Mouse (Mus musculus): ENCODE measurements around the gene Cdk9. TPM values are rescaled to one million over a fixed set of nuclear protein-coding genes. Genes with fewer than 3 reads are reported as not detected.

Gene Cdk9
- total and polyA plus RNA-seq, 3 experiments = 31.7 to 129 (median 68.7) TPM

- TF ChIP-seq TAL1 (conservative IDR thresholded peaks at IDR 0.05; ENCODE audit: low read depth, low read length) (no peak), GATA1 (IDR thresholded peaks at IDR 0.05; ENCODE audit: borderline replicate concordance, low read length) (no peak), CTCF (IDR thresholded peaks at IDR 0.05; ENCODE audit: low read depth, low read length) (no peak), POLR2AphosphoS5 (IDR thresholded peaks at IDR 0.05; ENCODE audit: insufficient replicate concordance, low read depth, low read length) (no peak), GATA2 (IDR thresholded peaks at IDR 0.05; ENCODE audit: borderline replicate concordance, low read depth, low read length) (no peak)
- Histone ChIP-seq H3K36me3 (replicated peaks) (no peaks in the 10 kb centered on the region), H3K27me3 (ENCODE audit: insufficient read depth, low read length) (peaks cover 65% of the 10 kb centered on the region), H3K4me3 (ENCODE audit: low read depth, low read length) (no peak overlapping the region), H3K4me1 (ENCODE audit: insufficient read depth, low read depth, low read length) (peaks cover 25% of the 10 kb centered on the region), H3K9me3 (replicated peaks) (no peaks in the 10 kb centered on the region)
- DNase-seq (ENCODE audit: low spot score) = no peak
- ATAC-seq (ENCODE audit: extremely low read depth, insufficient number of reproducible peaks, low FRiP score, poor library complexity, severe bottlenecking) = no peak
Observed at GRCm38 (mm10) chr2:32722046-32722445, 9.2 kb upstream of the Cdk9 start.

DNA sequence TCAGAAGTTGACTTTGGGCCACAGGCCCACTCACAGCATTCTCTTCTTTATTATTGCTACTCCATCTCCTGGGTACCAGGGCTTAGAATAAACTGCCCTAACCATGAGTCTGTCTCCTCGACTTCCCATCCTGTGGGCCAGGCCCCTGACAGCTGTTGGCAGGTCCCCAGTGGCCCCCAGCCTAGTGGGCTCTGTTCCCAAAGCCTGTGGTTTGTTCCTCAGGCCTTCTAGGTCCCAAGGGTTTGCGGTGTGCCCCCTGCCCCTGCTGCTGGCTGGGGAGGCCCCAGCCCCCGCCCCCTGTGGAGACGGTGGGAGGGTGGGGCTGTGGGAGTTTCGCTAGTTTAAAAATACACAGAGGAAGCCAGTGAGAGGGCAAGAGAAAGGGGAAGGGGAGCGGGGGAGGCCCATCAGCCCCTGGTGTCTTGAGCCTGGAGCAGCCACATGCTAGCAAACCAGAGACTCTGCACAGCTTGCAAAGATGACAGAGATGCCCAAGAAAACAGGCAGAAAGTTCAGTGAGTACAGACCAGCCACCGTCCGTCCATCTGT, 7.9 kb upstream of the Cdk9 start, which contains the start of gene Sh2d3c:
TSS of gene Sh2d3c (plus strand) at position 375 of the 549 bp plus-strand sequence.
- Histone ChIP-seq H3K27me3 (ENCODE audit: insufficient read depth, low read length) (peaks cover 65% of the 10 kb centered on the region), H3K4me1 (ENCODE audit: insufficient read depth, low read depth, low read length) (peaks cover 23% of the 10 kb centered on the region), H3K36me3 (replicated peaks) (no peaks in the 10 kb centered on the region), H3K9me3 (replicated peaks) (no peaks in the 10 kb centered on the region), H3K4me3 (ENCODE audit: low read depth, low read length) (no peak within 1 kb of the TSS; the same call in 1 of the 2 replicates)
- no peak for ATAC-seq (ENCODE audit: extremely low read depth, insufficient number of reproducible peaks, low FRiP score, poor library complexity, severe bottlenecking)
- TF ChIP-seq CTCF (IDR thresholded peaks at IDR 0.05; ENCODE audit: low read depth, low read length) (no peak), GATA1 (IDR thresholded peaks at IDR 0.05; ENCODE audit: borderline replicate concordance, low read length) (no peak), POLR2AphosphoS5 (IDR thresholded peaks at IDR 0.05; ENCODE audit: insufficient replicate concordance, low read depth, low read length) (no peak), TAL1 (conservative IDR thresholded peaks at IDR 0.05; ENCODE audit: low read depth, low read length) (no peak), GATA2 (IDR thresholded peaks at IDR 0.05; ENCODE audit: borderline replicate concordance, low read depth, low read length) (no peak)
- no peak for DNase-seq (ENCODE audit: low spot score)

- DNase-seq (ENCODE audit: low spot score) (no peak), ATAC-seq (ENCODE audit: extremely low read depth, insufficient number of reproducible peaks, low FRiP score, poor library complexity, severe bottlenecking) (no peak)
- no peaks in the 10 kb centered on the region for H3K36me3 ChIP-seq (replicated peaks)
- H3K9me3 ChIP-seq (replicated peaks) = no peaks in the 10 kb centered on the region
- no peak overlapping the region for H3K4me3 ChIP-seq (ENCODE audit: low read depth, low read length)
- TF ChIP-seq CTCF (IDR thresholded peaks at IDR 0.05; ENCODE audit: low read depth, low read length) = no peak
- no peak for TF ChIP-seq GATA1 (IDR thresholded peaks at IDR 0.05; ENCODE audit: borderline replicate concordance, low read length)
- no peak for TF ChIP-seq TAL1 (conservative IDR thresholded peaks at IDR 0.05; ENCODE audit: low read depth, low read length)
- no peak for TF ChIP-seq GATA2 (IDR thresholded peaks at IDR 0.05; ENCODE audit: borderline replicate concordance, low read depth, low read length)
- TF ChIP-seq POLR2AphosphoS5 (IDR thresholded peaks at IDR 0.05; ENCODE audit: insufficient replicate concordance, low read depth, low read length) = no peak
- peaks cover 26% of the 10 kb centered on the region for H3K4me1 ChIP-seq (ENCODE audit: insufficient read depth, low read depth, low read length)
- peaks cover 58% of the 10 kb centered on the region for H3K27me3 ChIP-seq (ENCODE audit: insufficient read depth, low read length)
Observed at GRCm38 (mm10) chr2:32720053-32720452, 7.2 kb upstream of the Cdk9 start.

DNA sequence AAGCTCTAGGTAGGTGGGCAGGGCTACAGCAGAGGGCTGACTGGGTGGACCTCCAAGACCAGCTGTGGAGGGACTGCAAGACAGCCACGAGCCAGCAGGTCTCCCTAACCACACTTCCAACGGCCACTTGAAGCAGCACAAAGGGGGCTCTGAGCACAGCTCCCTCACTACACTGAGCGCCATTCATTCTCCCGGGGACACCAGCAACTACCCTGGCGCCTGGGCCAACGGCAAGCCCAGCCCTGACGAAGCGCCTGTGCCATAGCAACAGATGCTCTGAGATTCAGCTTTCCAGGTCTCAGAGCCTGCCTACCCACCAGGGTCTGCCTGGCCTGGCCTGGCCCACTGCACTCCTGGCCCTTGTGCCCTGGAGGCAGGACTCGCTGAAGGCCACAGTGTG, 5.9 kb upstream of the Cdk9 start:
- ATAC-seq (ENCODE audit: extremely low read depth, insufficient number of reproducible peaks, low FRiP score, poor library complexity, severe bottlenecking) = no peak
- TF ChIP-seq CTCF (IDR thresholded peaks at IDR 0.05; ENCODE audit: low read depth, low read length) (no peak), GATA1 (IDR thresholded peaks at IDR 0.05; ENCODE audit: borderline replicate concordance, low read length) (no peak)
- Histone ChIP-seq H3K36me3 (replicated peaks) (no peaks in the 10 kb centered on the region), H3K4me1 (ENCODE audit: insufficient read depth, low read depth, low read length) (peaks cover 39% of the 10 kb centered on the region), H3K27me3 (ENCODE audit: insufficient read depth, low read length) (peaks cover 50% of the 10 kb centered on the region), H3K4me3 (ENCODE audit: low read depth, low read length) (no peak overlapping the region), H3K9me3 (replicated peaks) (no peaks in the 10 kb centered on the region)
- DNase-seq (ENCODE audit: low spot score) = no peak

- peaks cover 22% of the 10 kb centered on the region for H3K27me3 ChIP-seq (ENCODE audit: insufficient read depth, low read length)
- DNase-seq (ENCODE audit: low spot score) = no peak
- no peaks in the 10 kb centered on the region for H3K9me3 ChIP-seq (replicated peaks)
- no peak overlapping the region for H3K4me3 ChIP-seq (ENCODE audit: low read depth, low read length)
- peaks cover 41% of the 10 kb centered on the region for H3K4me1 ChIP-seq (ENCODE audit: insufficient read depth, low read depth, low read length)
- no peak for ATAC-seq (ENCODE audit: extremely low read depth, insufficient number of reproducible peaks, low FRiP score, poor library complexity, severe bottlenecking)
- peaks cover 18% of the 10 kb centered on the region for H3K36me3 ChIP-seq (replicated peaks)
- no peak for TF ChIP-seq GATA1 (IDR thresholded peaks at IDR 0.05; ENCODE audit: borderline replicate concordance, low read length)
- no peak for TF ChIP-seq POLR2AphosphoS5 (IDR thresholded peaks at IDR 0.05; ENCODE audit: insufficient replicate concordance, low read depth, low read length)
- no peak for TF ChIP-seq TAL1 (conservative IDR thresholded peaks at IDR 0.05; ENCODE audit: low read depth, low read length)
- TF ChIP-seq GATA2 (IDR thresholded peaks at IDR 0.05; ENCODE audit: borderline replicate concordance, low read depth, low read length) = no peak
- TF ChIP-seq CTCF (IDR thresholded peaks at IDR 0.05; ENCODE audit: low read depth, low read length) = no peak
Observed at GRCm38 (mm10) chr2:32714987-32715425, 2.1 kb upstream of the Cdk9 start.

DNA sequence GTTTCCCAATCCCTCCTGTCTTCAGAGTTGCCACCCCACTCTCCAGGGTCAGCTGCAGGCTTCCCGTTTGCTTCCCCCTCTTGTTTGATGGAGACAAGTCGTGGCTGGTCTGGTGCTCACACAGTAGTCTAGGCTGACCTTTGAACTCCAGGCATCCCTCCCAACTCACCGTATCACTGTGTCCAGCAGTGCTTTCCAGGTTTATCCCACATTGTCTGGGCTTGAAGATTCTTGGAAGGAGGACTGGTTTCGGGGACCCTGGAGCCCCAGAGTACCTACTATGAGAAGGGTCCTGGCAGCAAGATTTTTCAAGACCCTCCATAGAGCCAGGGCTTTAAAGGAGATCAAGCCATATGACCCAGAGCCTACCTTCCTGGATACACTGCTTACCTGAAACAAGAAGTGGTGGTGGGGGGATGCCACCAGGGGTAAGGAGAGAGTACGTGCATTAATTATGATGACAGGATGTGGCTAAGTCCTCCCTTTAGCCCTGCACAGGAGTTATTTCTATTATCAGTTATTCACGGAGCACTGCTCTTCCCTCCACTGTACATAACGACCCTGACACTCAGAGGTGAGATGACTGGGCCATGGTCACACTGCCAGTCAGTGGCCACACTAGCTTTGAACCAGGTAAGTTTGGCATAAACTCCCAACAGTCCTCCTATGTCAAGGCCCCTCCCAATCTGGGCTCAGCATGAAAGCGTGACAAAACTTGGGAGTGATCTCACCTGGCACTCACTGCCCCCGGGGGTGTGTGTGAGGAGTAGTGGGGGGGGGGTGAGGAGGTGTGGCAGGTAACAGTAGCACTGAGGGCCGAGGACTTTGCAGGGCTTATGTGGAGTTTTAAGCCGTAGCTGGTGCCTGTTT, 1.5 kb upstream of the Cdk9 start:
- no peak for ATAC-seq (ENCODE audit: extremely low read depth, insufficient number of reproducible peaks, low FRiP score, poor library complexity, severe bottlenecking)
- H3K4me3 ChIP-seq (ENCODE audit: low read depth, low read length) = no peak overlapping the region; the same call in 1 of the 2 replicates
- no peak for DNase-seq (ENCODE audit: low spot score)

More for the DNA sequence above, 1.5 kb upstream of the Cdk9 start:
- H3K27me3 ChIP-seq (ENCODE audit: insufficient read depth, low read length) = peaks cover 16% of the 10 kb centered on the region
- no peaks in the 10 kb centered on the region for H3K9me3 ChIP-seq (replicated peaks)
- TF ChIP-seq GATA1 (IDR thresholded peaks at IDR 0.05; ENCODE audit: borderline replicate concordance, low read length) = no peak
- TF ChIP-seq CTCF (IDR thresholded peaks at IDR 0.05; ENCODE audit: low read depth, low read length) = no peak
- TF ChIP-seq GATA2 (IDR thresholded peaks at IDR 0.05; ENCODE audit: borderline replicate concordance, low read depth, low read length) = no peak
- no peak for TF ChIP-seq TAL1 (conservative IDR thresholded peaks at IDR 0.05; ENCODE audit: low read depth, low read length)
- no peak for TF ChIP-seq POLR2AphosphoS5 (IDR thresholded peaks at IDR 0.05; ENCODE audit: insufficient replicate concordance, low read depth, low read length)
- peaks cover 46% of the 10 kb centered on the region for H3K4me1 ChIP-seq (ENCODE audit: insufficient read depth, low read depth, low read length)
- H3K36me3 ChIP-seq (replicated peaks) = peaks cover 25% of the 10 kb centered on the region

Measured in G1E (cell line).